Mouse (Mus musculus) embryonic facial prominence, embryonic 12.5 days (tissue): ENCODE measurements around the gene Msh2. TPM values are rescaled to one million over a fixed set of nuclear protein-coding genes. Genes with fewer than 3 reads are reported as not detected.
"Not testable (repeated sequence)": the region's sequence is repeated elsewhere in the genome, so short reads cannot be mapped to it uniquely, and the experiment has no call there.

Experiments used
- ATAC-seq: fragments of 200-750 bp; cut with Nextera tagmentation; 2 replicates; pipeline ENCODE4 v1.8.0; 2017; ENCODE audit not compliant: insufficient number of reproducible peaks, insufficient read depth, low FRiP score, low TSS enrichment
- H3K27ac ChIP-seq: fragments of 300-500 bp; sonication (generic); 2 replicates; pipeline ENCODE4 v1.5.1; 2016; ENCODE audit warnings: mild to moderate bottlenecking
- H3K27me3 ChIP-seq: fragments of 300-500 bp; sonication (generic); 2 replicates; pipeline ENCODE4 v1.6.1; 2016; ENCODE audit warnings: mild to moderate bottlenecking, moderate library complexity
- H3K36me3 ChIP-seq: fragments of 300-500 bp; sonication (generic); 2 replicates; pipeline ENCODE4 v1.6.1; 2016; ENCODE audit warnings: mild to moderate bottlenecking
- H3K4me1 ChIP-seq: fragments of 300-500 bp; sonication (generic); 2 replicates; pipeline ENCODE4 v1.6.1; 2016
- H3K4me2 ChIP-seq: fragments of 300-500 bp; sonication (generic); replicated peaks from 2 replicates; pipeline ENCODE4 v1.6.1; 2016; ENCODE audit warnings: mild to moderate bottlenecking, moderate library complexity
- H3K4me3 ChIP-seq: fragments of 300-500 bp; sonication (generic); 2 replicates; pipeline ENCODE4 v1.5.1; 2016; ENCODE audit warnings: mild to moderate bottlenecking
- H3K9ac ChIP-seq: fragments of 300-500 bp; sonication (generic); 2 replicates; pipeline ENCODE4 v1.6.1; 2016; ENCODE audit warnings: mild to moderate bottlenecking, moderate library complexity
- H3K9me3 ChIP-seq: fragments of 300-500 bp; sonication (generic); 2 replicates; pipeline ENCODE4 v1.6.1; 2016; ENCODE audit warnings: mild to moderate bottlenecking, moderate library complexity
- WGBS: fragments of 180-500 bp; shearing (Covaris S2); methylation state at CpG from one replicate; pipeline ENCODE4 v1.1.7; 2016; 5-methylcytosine and 5-hydroxymethylcytosine counted together
- polyA plus RNA-seq: library from polyadenylated mRNA; unstranded; fragments of >200 nt; fragmentation: Nextera tagmentation; extraction: Ambion mirVana; gene quantifications from 2 replicates; pipeline ENCODE4 v1.2.1, GENCODE M21; 2016

Msh2 gene
- polyA plus RNA-seq: 107 and 114 TPM in 2 replicates

DNA sequence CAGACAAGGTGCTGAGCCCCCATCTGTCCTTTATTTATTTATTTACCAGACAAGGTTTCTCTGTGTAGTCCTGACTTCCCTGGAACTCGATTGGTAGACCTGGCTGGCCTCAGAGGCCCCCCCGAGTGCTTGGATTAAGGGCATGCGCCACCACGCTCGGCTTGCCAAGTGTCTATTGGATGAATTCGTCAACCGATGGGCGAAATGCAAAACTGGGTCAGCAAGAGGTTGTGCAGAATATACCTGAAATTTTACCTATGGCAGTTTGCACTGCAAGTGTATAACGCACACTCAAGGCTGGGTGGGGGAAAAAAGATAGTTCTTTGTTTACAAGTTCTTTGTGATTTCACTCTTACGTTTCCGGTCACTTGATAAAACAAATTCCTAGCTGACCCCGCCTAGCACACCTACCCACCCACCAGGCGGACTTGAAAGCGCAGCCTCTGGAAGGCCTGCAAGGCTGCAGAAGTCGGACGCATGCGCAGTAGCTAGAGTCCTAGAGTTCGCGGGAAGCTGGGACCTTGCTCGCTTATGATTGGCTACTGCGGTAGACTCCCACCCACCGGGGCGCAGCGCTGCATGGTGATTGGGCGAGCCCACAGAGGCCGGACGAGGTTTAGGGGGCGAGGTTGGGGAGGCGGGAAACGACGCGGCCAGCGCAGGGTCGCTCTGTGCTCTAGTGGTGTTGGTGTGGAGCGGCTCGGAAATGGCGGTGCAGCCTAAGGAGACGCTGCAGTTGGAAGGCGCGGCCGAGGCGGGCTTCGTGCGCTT is at the start of gene Msh2:
TSS of gene Msh2 (plus strand) at position 441 of the 771 bp plus-strand sequence.
- peak; percentile 100 for ATAC-seq
- peaks cover 13% of the 10 kb centered on the region for H3K4me1 ChIP-seq
- H3K4me2 ChIP-seq: peak within 1 kb of the TSS; percentile 76
- H3K9ac ChIP-seq: peak within 1 kb of the TSS; percentile 92
- 0 out of 2 replicates have a peak, but pooled peaks cover 2% of the 10 kb centered on the region for H3K9me3 ChIP-seq
- peak within 1 kb of the TSS; percentile 91 for H3K4me3 ChIP-seq
- no peaks in the 10 kb centered on the region for H3K27me3 ChIP-seq
- H3K27ac ChIP-seq: peak within 1 kb of the TSS; percentile 84
- H3K36me3 ChIP-seq: no peaks in the 10 kb centered on the region
- WGBS: under 1% methylated on average over 44 of the region's 44 CpGs

DNA sequence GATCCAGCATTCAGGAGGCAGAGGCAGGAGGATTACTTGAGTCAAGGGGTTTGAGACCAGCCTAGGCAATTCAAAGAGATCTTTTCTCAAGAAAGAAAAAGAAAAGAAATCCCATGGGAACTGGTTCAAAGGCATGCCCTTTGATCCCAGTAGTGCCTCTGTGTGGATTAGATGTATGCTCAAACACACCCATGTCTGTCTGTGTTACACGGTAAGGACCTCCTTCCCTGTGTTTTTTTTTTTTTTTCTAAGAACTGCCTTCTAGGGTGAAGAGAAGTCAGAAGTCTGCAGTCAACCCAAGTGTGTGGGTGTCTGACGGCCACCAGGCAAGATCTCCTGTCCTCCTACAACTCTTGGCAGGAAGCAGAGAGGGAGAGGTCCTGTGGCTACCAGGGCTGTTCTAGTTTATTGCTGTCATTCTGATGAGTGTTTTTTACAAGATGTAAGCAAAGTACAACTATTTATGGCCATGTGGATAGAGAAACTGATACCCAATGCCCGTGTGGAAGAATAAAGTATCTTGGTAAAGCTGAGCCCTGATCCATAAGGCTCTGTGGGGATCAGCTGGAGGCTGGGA is 46.5 kb upstream of the Msh2 start:
- no peak overlapping the region for H3K9ac ChIP-seq
- H3K9me3 ChIP-seq: no peaks in the 10 kb centered on the region
- H3K4me3 ChIP-seq: no peak overlapping the region
- no peaks in the 10 kb centered on the region for H3K36me3 ChIP-seq
- H3K27me3 ChIP-seq: no peaks in the 10 kb centered on the region
- no peaks in the 10 kb centered on the region for H3K4me1 ChIP-seq
- WGBS: 61% methylated on average over 3 of the region's 3 CpGs
- no peak overlapping the region for H3K27ac ChIP-seq
- H3K4me2 ChIP-seq: no peak overlapping the region
- ATAC-seq: no peak

DNA sequence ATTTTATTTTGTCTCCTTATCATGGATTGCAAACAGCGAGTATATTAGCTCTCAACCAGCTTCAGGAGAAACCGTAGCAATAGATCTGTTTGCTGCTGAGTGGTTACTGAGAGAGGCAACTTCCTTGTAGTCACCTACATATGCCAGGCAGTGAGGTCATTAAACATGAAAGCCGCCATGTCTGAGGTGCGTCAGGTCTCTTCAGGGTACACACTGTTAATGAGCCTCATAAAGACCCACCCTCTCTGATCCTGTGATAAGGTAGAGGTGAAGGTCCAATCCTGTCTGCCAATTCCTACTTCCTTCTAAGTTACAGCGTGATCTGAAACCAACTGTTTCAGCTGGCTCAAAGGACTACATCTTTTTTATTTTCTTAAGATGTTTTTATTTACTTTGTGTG is 44.0 kb upstream of the Msh2 start:
- Histone ChIP-seq H3K27me3 (no peaks in the 10 kb centered on the region), H3K9ac (no peak overlapping the region), H3K36me3 (no peaks in the 10 kb centered on the region), H3K4me3 (no peak overlapping the region), H3K9me3 (no peaks in the 10 kb centered on the region), H3K27ac (no peak overlapping the region), H3K4me2 (no peak overlapping the region), H3K4me1 (no peaks in the 10 kb centered on the region)
- no peak for ATAC-seq
- 90% methylated on average over 5 of the region's 5 CpGs for WGBS

DNA sequence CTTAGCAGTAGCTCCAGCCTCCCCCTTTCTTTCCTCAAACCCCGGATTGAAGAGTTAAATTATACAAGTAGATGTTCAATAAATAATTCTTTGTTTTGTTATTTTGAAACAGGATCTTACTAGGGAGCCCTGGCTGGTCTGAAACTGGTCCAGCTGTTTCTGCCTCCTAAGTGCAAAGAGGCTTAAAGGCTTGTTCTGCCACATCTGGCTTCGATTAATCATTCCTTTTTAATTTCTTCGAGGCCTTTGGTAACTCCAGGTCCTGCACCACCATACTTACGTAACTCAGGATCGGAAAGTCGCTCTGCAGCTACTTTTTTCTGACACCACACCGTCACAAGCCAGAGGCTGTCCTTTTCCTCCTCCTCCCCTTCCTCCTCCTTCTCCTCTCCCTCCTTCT is 43.4 kb upstream of the Msh2 start:
- 38% methylated on average over 7 of the region's 7 CpGs for WGBS
- H3K4me1 ChIP-seq: no peaks in the 10 kb centered on the region
- no peaks in the 10 kb centered on the region for H3K27me3 ChIP-seq
- H3K4me2 ChIP-seq: no peak overlapping the region
- no peaks in the 10 kb centered on the region for H3K36me3 ChIP-seq
- no peak overlapping the region for H3K4me3 ChIP-seq
- H3K9ac ChIP-seq: no peak overlapping the region
- H3K27ac ChIP-seq: no peak overlapping the region
- no peaks in the 10 kb centered on the region for H3K9me3 ChIP-seq
- ATAC-seq: no peak

DNA sequence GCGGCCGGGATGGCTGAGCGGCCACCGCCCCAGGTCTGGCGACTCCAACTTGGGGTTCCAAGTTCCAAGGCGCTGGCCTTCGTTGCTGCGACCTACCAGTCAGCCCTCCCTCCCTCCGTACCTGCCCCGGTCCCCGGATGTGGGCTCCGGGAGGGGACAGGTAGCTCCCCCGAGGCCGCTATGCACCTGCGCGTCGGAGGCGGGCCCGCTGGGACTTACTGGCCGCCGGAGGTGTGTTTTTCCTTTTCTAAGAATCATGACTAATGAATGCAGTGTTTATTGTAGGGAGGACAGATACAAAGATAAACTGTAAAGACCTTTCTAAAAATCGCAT is 35.1 kb upstream of the Msh2 start:
- no peaks in the 10 kb centered on the region for H3K9me3 ChIP-seq
- ATAC-seq: no peak
- peak overlapping the region; percentile 77 for H3K9ac ChIP-seq
- WGBS: 2% methylated on average over 22 of the region's 22 CpGs
- peak overlapping the region; percentile 70; the same call in 1 of the 2 replicates for H3K27ac ChIP-seq
- peaks cover 3% of the 10 kb centered on the region; the same call in 1 of the 2 replicates for H3K4me1 ChIP-seq
- peak overlapping the region; percentile 62 for H3K4me3 ChIP-seq
- H3K4me2 ChIP-seq: peak overlapping the region; percentile 88
- H3K27me3 ChIP-seq: peaks cover 42% of the 10 kb centered on the region
- H3K36me3 ChIP-seq: no peaks in the 10 kb centered on the region

DNA sequence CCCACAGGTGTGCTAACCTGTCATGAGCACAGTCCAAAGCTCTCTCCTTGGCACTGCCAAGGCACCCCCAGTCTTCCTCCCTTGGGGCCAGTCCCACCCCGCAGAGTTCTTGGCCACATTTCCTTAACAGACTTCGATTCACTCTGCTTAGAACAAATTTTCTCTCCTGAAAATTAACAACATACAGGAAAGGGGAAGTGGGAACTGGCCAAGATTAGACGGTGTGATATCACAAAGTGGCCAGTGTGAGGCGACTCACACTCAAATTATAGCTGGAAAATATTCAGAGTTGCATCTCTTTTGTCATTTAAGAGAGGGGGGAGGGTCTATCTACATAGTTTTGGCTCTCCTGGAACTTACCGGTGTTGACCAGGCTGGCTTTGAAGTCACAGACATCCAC is 32.9 kb upstream of the Msh2 start:
- no peak for ATAC-seq
- no peak overlapping the region for H3K27ac ChIP-seq
- peaks cover 3% of the 10 kb centered on the region; the same call in 1 of the 2 replicates for H3K4me1 ChIP-seq
- H3K4me3 ChIP-seq: no peak overlapping the region
- H3K27me3 ChIP-seq: peaks cover 42% of the 10 kb centered on the region
- H3K36me3 ChIP-seq: no peaks in the 10 kb centered on the region
- 69% methylated on average over 5 of the region's 5 CpGs for WGBS
- H3K9me3 ChIP-seq: no peaks in the 10 kb centered on the region
- no peak overlapping the region for H3K4me2 ChIP-seq
- H3K9ac ChIP-seq: no peak overlapping the region

DNA sequence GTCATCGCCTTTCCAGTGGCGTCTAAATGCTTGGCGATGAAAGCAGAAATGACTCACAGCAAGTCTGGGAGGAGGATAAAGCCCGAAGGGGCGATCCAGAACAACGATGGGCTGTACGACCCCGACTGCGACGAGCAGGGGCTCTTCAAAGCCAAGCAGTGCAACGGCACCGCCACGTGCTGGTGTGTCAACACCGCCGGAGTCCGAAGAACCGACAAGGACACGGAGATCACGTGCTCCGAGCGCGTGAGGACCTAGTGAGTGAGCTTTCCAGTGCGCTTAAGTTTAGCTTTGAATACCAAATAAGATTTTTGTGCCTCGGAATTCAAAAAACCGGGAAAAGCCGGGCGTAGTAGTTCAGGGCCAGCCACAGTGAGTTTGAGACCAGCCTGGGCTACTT is 31.9 kb upstream of the Msh2 start:
- Histone ChIP-seq H3K27me3 (peaks cover 33% of the 10 kb centered on the region), H3K4me2 (no peak overlapping the region), H3K36me3 (no peaks in the 10 kb centered on the region), H3K9me3 (no peaks in the 10 kb centered on the region), H3K4me3 (no peak overlapping the region), H3K27ac (no peak overlapping the region), H3K4me1 (peaks cover 3% of the 10 kb centered on the region; the same call in 1 of the 2 replicates), H3K9ac (no peak overlapping the region)
- whole genome bisulfite sequencing: 95% methylated on average over 27 of the region's 27 CpGs
- ATAC-seq: no peak

DNA sequence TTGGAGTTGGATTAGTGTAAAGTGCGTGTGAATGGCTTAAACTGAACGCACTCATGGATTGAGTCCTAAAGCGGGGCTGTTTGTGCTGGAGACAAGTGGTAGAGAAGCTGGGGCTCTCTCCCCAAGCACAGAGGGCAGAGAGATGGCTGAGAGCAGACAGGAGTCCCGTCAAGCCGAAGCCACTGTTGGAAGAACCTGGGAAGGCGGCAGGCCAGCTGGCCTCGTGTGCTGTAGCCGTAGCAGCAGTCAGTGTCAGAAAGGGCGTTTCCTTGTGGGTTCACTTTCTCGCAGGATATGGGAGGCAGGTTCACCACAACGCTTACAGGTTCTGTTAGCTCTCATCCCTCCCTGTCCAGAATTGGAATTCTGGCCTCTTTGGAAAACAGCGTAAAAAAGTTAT is 31.1 kb upstream of the Msh2 start:
- no peaks in the 10 kb centered on the region for H3K9me3 ChIP-seq
- H3K4me2 ChIP-seq: no peak overlapping the region
- H3K4me1 ChIP-seq: no peaks in the 10 kb centered on the region
- no peak overlapping the region for H3K27ac ChIP-seq
- WGBS: 90% methylated on average over 12 of the region's 12 CpGs
- H3K9ac ChIP-seq: no peak overlapping the region
- no peak for ATAC-seq
- H3K4me3 ChIP-seq: no peak overlapping the region
- H3K36me3 ChIP-seq: no peaks in the 10 kb centered on the region
- H3K27me3 ChIP-seq: peaks cover 27% of the 10 kb centered on the region

DNA sequence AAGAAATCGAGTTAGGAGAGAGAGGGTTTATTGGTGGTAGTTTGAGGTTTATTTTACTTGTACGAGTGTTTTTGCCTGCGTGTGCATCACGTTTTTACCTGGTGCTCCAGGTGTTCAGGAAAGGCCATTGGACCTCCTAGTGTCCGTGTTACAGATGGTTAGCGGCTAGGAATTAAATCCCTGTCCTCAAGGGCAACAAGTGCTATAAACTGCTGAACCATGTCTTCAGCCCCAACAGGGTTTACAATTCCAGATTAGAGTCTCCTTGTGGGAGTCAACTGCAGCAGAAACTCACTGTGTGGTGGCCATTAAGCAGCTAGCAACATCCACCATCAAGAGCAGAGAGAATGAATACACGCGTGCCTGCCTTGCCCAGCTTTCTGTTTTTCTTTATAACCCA is 29.4 kb upstream of the Msh2 start:
- 85% methylated on average over 8 of the region's 8 CpGs for WGBS
- no peaks in the 10 kb centered on the region for H3K9me3 ChIP-seq

DNA sequence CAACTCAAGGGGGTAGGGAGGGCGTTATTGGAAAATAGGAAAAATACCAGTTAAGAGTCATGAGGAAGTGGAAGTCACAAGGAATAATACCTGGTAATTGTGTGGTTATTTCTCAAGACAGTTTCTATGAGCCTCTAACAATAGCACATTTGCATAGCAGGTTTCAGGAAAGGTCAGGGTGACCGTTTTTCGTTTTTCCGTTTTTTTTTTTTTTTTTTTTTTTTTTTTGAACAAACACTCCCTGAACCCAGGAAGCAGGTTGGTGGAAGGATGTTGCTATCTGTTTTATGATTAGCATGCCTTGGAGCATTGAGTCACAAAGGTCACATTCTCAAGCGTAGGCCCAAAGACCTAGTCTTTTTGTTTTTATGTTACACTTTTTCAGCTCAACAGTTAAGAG is 16.5 kb upstream of the Msh2 start:
- H3K27ac ChIP-seq, ATAC-seq, H3K9ac ChIP-seq, H3K9me3 ChIP-seq, H3K36me3 ChIP-seq, H3K4me2 ChIP-seq, H3K27me3 ChIP-seq, H3K4me1 ChIP-seq, H3K4me3 ChIP-seq: not testable (repeated sequence)
- WGBS: 91% methylated on average over 5 of the region's 5 CpGs

More for the DNA sequence above, 29.4 kb upstream of the Msh2 start:
- peaks cover 12% of the 10 kb centered on the region for H3K27me3 ChIP-seq
- no peaks in the 10 kb centered on the region for H3K4me1 ChIP-seq
- no peak overlapping the region for H3K4me2 ChIP-seq
- H3K36me3 ChIP-seq: no peaks in the 10 kb centered on the region
- no peak overlapping the region for H3K4me3 ChIP-seq
- no peak overlapping the region for H3K27ac ChIP-seq
- ATAC-seq: no peak
- H3K9ac ChIP-seq: no peak overlapping the region

DNA sequence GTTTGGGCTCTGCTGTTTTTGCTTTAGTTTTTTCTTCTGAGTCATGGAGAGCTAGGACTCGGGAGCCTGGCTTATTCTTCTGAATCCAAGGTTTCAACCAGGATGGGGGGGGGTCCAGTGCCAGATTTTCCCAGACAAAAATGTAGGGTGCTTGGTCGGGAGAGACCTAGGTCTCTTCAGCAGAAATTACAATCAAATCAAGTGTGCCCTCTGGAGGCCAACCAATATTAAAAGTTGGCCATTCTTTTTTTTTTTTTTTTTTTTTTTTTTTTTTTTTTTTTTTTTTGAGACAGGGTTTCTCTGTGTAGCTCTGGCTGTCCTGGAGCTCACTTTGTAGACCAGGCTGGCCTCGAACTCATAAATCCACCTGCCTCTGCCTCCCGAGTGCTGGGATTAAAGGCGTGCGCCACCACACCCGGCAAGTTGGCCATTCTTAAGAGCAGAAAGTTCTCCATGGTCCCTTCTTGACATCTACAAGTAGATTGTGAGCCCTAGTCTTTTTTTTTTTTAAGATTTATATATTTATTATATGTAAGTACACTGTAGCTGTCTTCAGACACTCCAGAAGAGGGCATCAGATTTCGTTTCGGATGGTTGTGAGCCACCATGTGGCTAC is 10.1 kb upstream of the Msh2 start:
- H3K4me1 ChIP-seq: not testable (repeated sequence)

DNA sequence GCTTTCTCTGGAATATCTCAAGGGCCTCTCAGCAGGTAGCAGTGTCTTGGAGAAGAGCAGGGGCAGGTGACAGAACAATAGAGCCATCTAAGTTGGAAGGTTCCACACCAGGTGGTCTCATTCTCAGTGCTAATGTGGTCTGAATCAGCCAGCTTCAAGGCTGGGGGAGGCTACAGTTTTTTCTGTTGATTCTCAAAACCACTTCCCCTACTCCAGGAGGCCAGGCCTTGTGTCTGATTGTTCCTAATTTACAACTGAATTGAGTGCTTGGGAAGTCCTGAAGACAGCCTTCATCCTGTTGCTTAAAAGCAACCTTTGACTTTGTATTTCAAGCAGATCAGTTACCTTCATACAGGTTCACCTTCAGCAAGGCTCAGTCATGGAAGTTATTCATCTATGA is 7.9 kb upstream of the Msh2 start:
- Histone ChIP-seq H3K9me3 (no peaks in the 10 kb centered on the region), H3K4me3 (no peak overlapping the region), H3K36me3 (no peaks in the 10 kb centered on the region), H3K9ac (no peak overlapping the region), H3K27ac (no peak overlapping the region), H3K27me3 (no peaks in the 10 kb centered on the region), H3K4me1 (no peaks in the 10 kb centered on the region), H3K4me2 (no peak overlapping the region)
- no peak for ATAC-seq

More for the DNA sequence above, 10.1 kb upstream of the Msh2 start:
- not testable (repeated sequence) for H3K27ac ChIP-seq, H3K9ac ChIP-seq, H3K27me3 ChIP-seq, H3K36me3 ChIP-seq, H3K9me3 ChIP-seq, H3K4me2 ChIP-seq, H3K4me3 ChIP-seq, ATAC-seq
- WGBS: 86% methylated on average over 9 of the region's 9 CpGs
